Mouse (Mus musculus) gastrocnemius, postnatal 36 days (tissue): ENCODE measurements around the gene Mast1. TPM values are rescaled to one million over a fixed set of nuclear protein-coding genes. Genes with fewer than 3 reads are reported as not detected.

Source experiments
- DNase-seq, 2 experiments: peaks; one replicate each; pipeline ENCODE4 v3.0.0; 2022
- intact Hi-C: fragments of 180-260 bp; cut with DNase I; formaldehyde crosslinking; loops from one replicate; pipeline ENCODE4 v1.15.1; 2025
- total RNA-seq, 2 experiments: library from RNA; stranded (reverse); gene quantifications; 2 replicates each; pipeline ENCODE4 v1.2.3; 2021

The Mast1 gene
- total RNA-seq, 2 experiments from 2014 or later, result not detected

- intact Hi-C loops, result loop anchor here (2.0 kb wide), 1 partner anchor 45 kb away; the partner anchor contains the start of gene Hook2
- no peak for DNase-seq
These were observed 8.7 kb upstream of the Mast1 start for GRCm38 (mm10) chr8:84945633-84946527.

- DNase-seq, result no peak
- intact Hi-C loops, result loop anchor here (2.0 kb wide), 1 partner anchor 46 kb away; the partner anchor contains the start of gene Hook2
These were observed 8.1 kb upstream of the Mast1 start for GRCm38 (mm10) chr8:84945235-84945632.

GRCm38 (mm10) chr8:84944478-84945160 is 7.5 kb upstream of the Mast1 start:
- DNase-seq, result no peak

GRCm38 (mm10) chr8:84943699-84944098 is 6.5 kb upstream of the Mast1 start:
- intact Hi-C loops, result loop anchor here (2.0 kb wide), 1 partner anchor 47 kb away; the partner anchor contains the start of gene Hook2
- DNase-seq, result no peak

More at GRCm38 (mm10) chr8:84944478-84945160, 7.5 kb upstream of the Mast1 start:
- intact Hi-C loops, result loop anchor here (2.0 kb wide), 1 partner anchor 46 kb away; the partner anchor contains the start of gene Hook2

DNA sequence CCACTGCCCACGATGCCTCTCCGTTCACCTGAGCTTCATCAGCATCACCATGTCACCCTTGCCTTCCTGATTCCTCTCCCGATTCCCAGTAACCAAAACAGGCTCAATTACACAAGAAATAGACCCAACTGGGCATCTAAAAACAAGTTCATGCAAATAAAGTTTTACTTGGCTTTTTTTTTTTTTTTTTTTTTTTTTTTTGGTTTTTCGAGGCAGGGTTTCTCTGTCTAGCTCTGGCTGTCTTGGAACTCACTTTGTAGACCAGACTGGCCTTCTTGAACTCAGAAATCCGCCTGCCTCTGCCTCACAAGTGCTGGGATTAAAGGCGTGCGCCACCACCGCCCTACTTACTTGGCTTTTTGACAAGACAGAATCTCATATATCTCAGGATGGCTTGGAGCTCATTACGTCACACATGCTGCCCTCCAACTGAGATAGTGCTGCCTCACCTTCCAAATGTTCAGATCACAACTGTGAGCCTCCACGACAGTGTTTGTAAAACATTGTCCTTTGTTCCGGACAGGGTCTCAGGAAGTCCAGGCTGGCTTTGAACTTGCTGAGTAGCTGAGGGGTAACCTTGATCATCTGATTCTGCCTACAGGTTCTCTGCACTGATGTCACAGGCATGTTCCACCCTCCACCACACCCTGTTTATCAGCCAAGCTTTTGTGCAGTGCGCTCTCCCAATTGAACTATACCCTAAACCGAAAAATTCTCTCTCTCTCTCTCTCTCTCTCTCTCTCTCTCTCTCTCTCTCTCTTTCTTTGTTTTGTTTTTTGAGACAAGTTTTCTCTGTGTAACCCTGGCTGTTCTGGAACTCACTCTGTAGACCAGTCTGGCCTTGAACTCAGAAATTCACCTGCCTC is 694 bp upstream of the Mast1 start:
- intact Hi-C loops, result no loop called here
- no peak for DNase-seq

- intact Hi-C loops, result no loop called here
- DNase-seq, result no peak
These were observed 858 bp downstream of the Mast1 start for GRCm38 (mm10) chr8:84936041-84936961.

DNA sequence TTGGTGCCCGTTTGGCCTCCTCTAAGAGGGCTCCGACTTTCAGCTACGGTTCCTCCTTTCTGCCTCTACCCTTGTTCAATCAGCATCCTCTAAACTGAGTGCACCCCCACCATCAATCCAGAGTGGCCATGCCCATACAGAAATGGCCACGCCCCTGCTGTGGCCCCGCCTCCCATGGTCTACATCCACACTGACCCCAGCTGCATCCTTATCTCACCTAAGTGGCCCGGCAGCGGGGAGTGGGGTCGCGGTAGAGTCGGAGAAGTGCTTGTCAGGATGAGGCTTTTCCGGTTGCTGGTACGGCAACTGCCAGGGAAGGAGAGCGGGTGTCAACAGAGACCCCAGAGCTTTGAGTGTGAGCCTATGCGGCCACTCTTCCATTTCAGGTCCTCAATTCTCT is 1.7 kb downstream of the Mast1 start:
- intact Hi-C loops, result no loop called here
- no peak for DNase-seq

- no peak for DNase-seq
- intact Hi-C loops, result no loop called here
These were observed 2.3 kb downstream of the Mast1 start for GRCm38 (mm10) chr8:84934860-84935259.

DNA sequence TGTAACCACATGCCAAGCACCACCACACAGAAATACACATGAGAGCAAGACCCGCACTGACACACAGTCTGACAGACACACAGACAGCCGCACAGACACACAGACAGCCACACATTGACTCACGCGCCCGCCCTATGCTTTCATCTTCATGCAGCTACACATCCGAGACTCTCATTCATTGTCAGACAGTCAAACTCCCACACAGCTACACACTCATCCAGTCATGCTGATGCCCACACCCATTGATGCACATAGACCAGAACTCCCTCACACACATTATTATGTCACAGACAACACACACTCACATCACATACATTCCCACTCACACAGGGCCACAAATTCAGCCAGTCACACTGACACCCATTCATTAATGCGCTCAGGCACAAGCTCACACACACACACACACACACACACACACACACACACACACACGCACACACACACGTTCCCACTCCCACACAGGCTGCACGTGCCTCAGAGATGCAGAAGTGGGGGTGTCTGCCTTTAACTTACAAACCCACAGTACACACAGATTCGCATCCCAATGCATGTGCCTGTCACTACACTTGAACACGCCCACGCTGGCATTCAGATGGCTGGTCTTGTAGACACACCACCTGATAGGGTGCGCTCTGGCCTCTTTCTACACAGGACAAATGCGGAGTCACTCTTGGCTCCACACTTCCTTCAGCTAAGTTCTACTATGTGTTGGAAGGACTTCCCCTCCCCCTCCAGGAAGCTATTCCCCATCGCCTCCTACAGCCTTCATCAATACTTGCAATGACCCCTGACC is 3.2 kb downstream of the Mast1 start:
- intact Hi-C loops, result no loop called here

GRCm38 (mm10) chr8:84930582-84930981 is 6.6 kb downstream of the Mast1 start:
- intact Hi-C loops, result no loop called here
- DNase-seq, result no peak

More for the DNA sequence above, 3.2 kb downstream of the Mast1 start:
- DNase-seq, result no peak

GRCm38 (mm10) chr8:84928456-84929306 is 8.5 kb downstream of the Mast1 start:
- intact Hi-C loops, result loop anchor here (5.0 kb wide), 1 partner anchor 69 kb away; no protein-coding TSS in a partner anchor

DNA sequence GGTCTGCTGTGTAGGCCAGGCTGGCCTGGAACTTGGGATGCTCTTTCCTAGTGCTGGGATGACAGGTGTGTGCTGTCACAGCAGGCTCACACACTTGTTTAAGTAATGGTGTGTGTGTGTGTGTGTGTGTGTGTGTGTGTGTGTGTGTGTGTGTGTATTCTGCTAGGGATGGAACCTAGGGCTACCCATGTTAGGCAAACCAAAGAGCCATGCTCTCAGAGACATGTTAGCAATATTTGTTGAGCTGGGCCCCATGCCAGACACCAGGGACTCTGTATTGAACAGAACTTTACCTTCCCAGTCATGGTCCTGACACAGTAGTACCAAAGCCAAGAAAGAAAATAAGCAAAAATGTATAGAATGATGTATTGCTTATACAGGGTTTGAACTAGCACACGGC is 9.6 kb downstream of the Mast1 start:
- intact Hi-C loops, result loop anchor here (5.0 kb wide), 1 partner anchor 70 kb away; no protein-coding TSS in a partner anchor
- no peak for DNase-seq

More at GRCm38 (mm10) chr8:84928456-84929306, 8.5 kb downstream of the Mast1 start:
- peak; percentile 60 to 61 for DNase-seq

DNA sequence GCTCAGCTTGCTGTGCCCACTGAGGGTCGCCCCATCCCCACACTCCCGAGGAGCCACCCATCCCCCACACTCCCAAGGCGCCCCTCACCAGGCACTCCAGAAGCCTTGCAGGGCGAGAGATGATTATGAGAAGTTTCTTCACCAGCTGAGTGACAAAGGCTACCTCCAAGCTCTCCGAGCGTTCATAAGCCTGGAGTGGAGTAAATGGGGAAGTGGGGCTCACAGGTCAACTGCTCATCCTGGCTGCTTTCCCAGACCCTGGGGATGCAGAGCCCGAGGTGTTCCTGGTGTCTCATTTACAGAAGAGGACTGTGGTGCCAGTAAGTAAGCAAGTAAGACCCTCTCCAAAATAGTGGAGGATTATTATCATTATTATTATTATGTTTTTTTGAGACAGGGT is 11.6 kb downstream of the Mast1 start:
- intact Hi-C loops, result loop anchor here (5.0 kb wide), 1 partner anchor 72 kb away; no protein-coding TSS in a partner anchor
- DNase-seq, result no peak

- intact Hi-C loops, result no loop called here
- no peak for DNase-seq
These were observed 15.6 kb downstream of the Mast1 start for GRCm38 (mm10) chr8:84921596-84921995.

GRCm38 (mm10) chr8:84918646-84919045 is 18.5 kb downstream of the Mast1 start:
- DNase-seq, result no peak

DNA sequence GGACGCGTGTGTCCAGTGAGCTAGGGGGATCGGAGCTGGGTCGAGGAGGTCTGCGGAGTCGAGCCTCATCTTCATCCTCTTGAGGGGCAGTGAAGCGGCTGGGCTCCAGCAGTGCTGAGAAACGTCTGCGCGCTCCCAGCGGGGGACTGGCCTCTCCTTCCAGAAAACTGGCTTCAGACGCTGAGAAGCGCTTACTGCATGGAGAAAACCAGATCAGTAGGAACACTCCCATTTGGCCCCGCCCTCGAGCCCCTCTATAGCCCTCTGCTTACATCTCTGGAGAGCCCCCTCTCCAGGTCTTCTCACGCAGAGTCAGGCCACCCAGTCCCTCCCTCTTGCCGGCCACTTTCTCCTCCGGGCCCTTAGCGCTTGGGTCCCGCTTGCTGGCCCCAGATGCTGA is 19.4 kb downstream of the Mast1 start:
- intact Hi-C loops, result loop anchor here (5.0 kb wide), 1 partner anchor 35 kb away; no protein-coding TSS in a partner anchor
- DNase-seq, result no peak

More at GRCm38 (mm10) chr8:84918646-84919045, 18.5 kb downstream of the Mast1 start:
- intact Hi-C loops, result loop anchor here (5.0 kb wide), 1 partner anchor 34 kb away; no protein-coding TSS in a partner anchor

DNA sequence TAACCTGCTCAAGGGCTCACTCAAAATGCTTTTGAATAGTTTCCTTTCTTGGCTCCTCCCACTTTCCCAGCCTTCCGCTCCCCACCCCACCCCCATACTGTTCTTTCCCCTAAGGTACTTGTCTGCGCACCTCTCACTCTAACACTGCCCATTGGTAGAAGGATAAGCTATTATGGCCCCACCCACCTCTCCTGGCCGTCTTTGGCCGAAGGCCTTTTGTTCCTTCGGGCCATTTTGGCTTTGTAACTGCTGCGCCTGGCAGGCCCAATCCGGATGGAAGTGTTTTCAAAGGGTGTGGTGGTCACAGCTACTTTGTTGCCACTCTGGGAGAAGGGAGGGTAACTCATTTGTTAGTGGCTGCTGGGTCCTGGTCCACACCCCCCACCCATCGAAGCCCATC is 21.9 kb downstream of the Mast1 start:
- intact Hi-C loops, result loop anchor here (5.0 kb wide), 1 partner anchor 37 kb away; no protein-coding TSS in a partner anchor

More for the DNA sequence above, 21.9 kb downstream of the Mast1 start:
- DNase-seq, result no peak
